Mouse (Mus musculus): ENCODE measurements at regions not wholly inside any gene's neighbourhood (a gene's known extent, or its start where the extent isn't known, plus 50 kb on each side); places are given as distances from the start of the nearest gene placed in this dataset.

- TF ChIP-seq CTCF (IDR thresholded peaks at IDR 0.05; ENCODE audit: low read depth, low read length): no peak
- Histone ChIP-seq H3K4me1 (ENCODE audit: control insufficient read depth, insufficient read depth, low read length) (no peaks in the 10 kb centered on the region), H3K9ac (ENCODE audit: low read depth, poor library complexity, severe bottlenecking) (no peak overlapping the region), H3K27me3 (ENCODE audit: control insufficient read depth, insufficient read depth, low read length, poor library complexity, severe bottlenecking) (no peaks in the 10 kb centered on the region), H3K27ac (ENCODE audit: insufficient read depth, low read length) (no peak overlapping the region), H3K36me3 (ENCODE audit: control insufficient read depth, insufficient read depth, low read length, poor library complexity, severe bottlenecking) (no peaks in the 10 kb centered on the region), H3K4me3 (ENCODE audit: low read depth, low read length) (no peak overlapping the region), H3K9me3 (replicated peaks; ENCODE audit: control insufficient read depth, insufficient read depth, low read length, poor library complexity, severe bottlenecking) (no peaks in the 10 kb centered on the region)
These were observed 2466.1 kb downstream of the Poteg start for GRCm38 (mm10) chr8:29913576-29913975.

GRCm38 (mm10) chr8:29920486-29920885, 2473.0 kb downstream of the Poteg start:
- TF ChIP-seq POLR2A (IDR thresholded peaks at IDR 0.05; ENCODE audit: insufficient read depth, low read length) (no peak), EP300 (IDR thresholded peaks at IDR 0.05; ENCODE audit: insufficient read depth, low read depth, low read length) (no peak), CTCF (IDR thresholded peaks at IDR 0.05; ENCODE audit: low read depth, low read length) (no peak)
- Histone ChIP-seq H3K4me1 (ENCODE audit: control insufficient read depth, insufficient read depth, low read length) (no peaks in the 10 kb centered on the region), H3K9me3 (replicated peaks; ENCODE audit: control insufficient read depth, insufficient read depth, low read length, poor library complexity, severe bottlenecking) (no peaks in the 10 kb centered on the region), H3K27me3 (ENCODE audit: control insufficient read depth, insufficient read depth, low read length, poor library complexity, severe bottlenecking) (no peaks in the 10 kb centered on the region), H3K4me3 (ENCODE audit: low read depth, low read length) (no peak overlapping the region), H3K36me3 (ENCODE audit: control insufficient read depth, insufficient read depth, low read length, poor library complexity, severe bottlenecking) (no peaks in the 10 kb centered on the region), H3K27ac (ENCODE audit: insufficient read depth, low read length) (no peak overlapping the region), H3K9ac (ENCODE audit: low read depth, poor library complexity, severe bottlenecking) (no peak overlapping the region)

- TF ChIP-seq CTCF (IDR thresholded peaks at IDR 0.05; ENCODE audit: low read depth, low read length) (no peak), POLR2A (IDR thresholded peaks at IDR 0.05; ENCODE audit: insufficient read depth, low read length) (no peak), EP300 (IDR thresholded peaks at IDR 0.05; ENCODE audit: insufficient read depth, low read depth, low read length) (no peak)
- Histone ChIP-seq H3K9ac (ENCODE audit: low read depth, poor library complexity, severe bottlenecking) (no peak overlapping the region), H3K27ac (ENCODE audit: insufficient read depth, low read length) (no peak overlapping the region), H3K4me3 (ENCODE audit: low read depth, low read length) (no peak overlapping the region), H3K36me3 (ENCODE audit: control insufficient read depth, insufficient read depth, low read length, poor library complexity, severe bottlenecking) (no peaks in the 10 kb centered on the region), H3K9me3 (replicated peaks; ENCODE audit: control insufficient read depth, insufficient read depth, low read length, poor library complexity, severe bottlenecking) (no peaks in the 10 kb centered on the region), H3K27me3 (ENCODE audit: control insufficient read depth, insufficient read depth, low read length, poor library complexity, severe bottlenecking) (no peaks in the 10 kb centered on the region), H3K4me1 (ENCODE audit: control insufficient read depth, insufficient read depth, low read length) (no peaks in the 10 kb centered on the region)
These were observed 2480.8 kb downstream of the Poteg start for GRCm38 (mm10) chr8:29928257-29928656.

- H3K36me3 ChIP-seq (ENCODE audit: control insufficient read depth, insufficient read depth, low read length, poor library complexity, severe bottlenecking): no peaks in the 10 kb centered on the region
- no peak overlapping the region for H3K9ac ChIP-seq (ENCODE audit: low read depth, poor library complexity, severe bottlenecking)
- H3K27ac ChIP-seq (ENCODE audit: insufficient read depth, low read length): no peak overlapping the region
- no peaks in the 10 kb centered on the region for H3K9me3 ChIP-seq (replicated peaks; ENCODE audit: control insufficient read depth, insufficient read depth, low read length, poor library complexity, severe bottlenecking)
- H3K4me3 ChIP-seq (ENCODE audit: low read depth, low read length): no peak overlapping the region
- no peak for TF ChIP-seq POLR2A (IDR thresholded peaks at IDR 0.05; ENCODE audit: insufficient read depth, low read length)
- no peak for TF ChIP-seq CTCF (IDR thresholded peaks at IDR 0.05; ENCODE audit: low read depth, low read length)
- TF ChIP-seq EP300 (IDR thresholded peaks at IDR 0.05; ENCODE audit: insufficient read depth, low read depth, low read length): no peak
- no peaks in the 10 kb centered on the region for H3K27me3 ChIP-seq (ENCODE audit: control insufficient read depth, insufficient read depth, low read length, poor library complexity, severe bottlenecking)
- H3K4me1 ChIP-seq (ENCODE audit: control insufficient read depth, insufficient read depth, low read length): no peaks in the 10 kb centered on the region
These were observed 2513.9 kb downstream of the Poteg start for GRCm38 (mm10) chr8:29961322-29961721.

- H3K27me3 ChIP-seq (ENCODE audit: control insufficient read depth, insufficient read depth, low read length, poor library complexity, severe bottlenecking): 0 out of 2 replicates have a peak, but pooled peaks cover 2% of the 10 kb centered on the region
- TF ChIP-seq EP300 (IDR thresholded peaks at IDR 0.05; ENCODE audit: insufficient read depth, low read depth, low read length) (0 out of 2 replicates have a peak, but pooled peaks have one; percentile 44), POLR2A (IDR thresholded peaks at IDR 0.05; ENCODE audit: insufficient read depth, low read length) (no peak), CTCF (IDR thresholded peaks at IDR 0.05; ENCODE audit: low read depth, low read length) (no peak)
- no peaks in the 10 kb centered on the region for H3K9me3 ChIP-seq (replicated peaks; ENCODE audit: control insufficient read depth, insufficient read depth, low read length, poor library complexity, severe bottlenecking)
- no peak overlapping the region for H3K27ac ChIP-seq (ENCODE audit: insufficient read depth, low read length)
- H3K36me3 ChIP-seq (ENCODE audit: control insufficient read depth, insufficient read depth, low read length, poor library complexity, severe bottlenecking): no peaks in the 10 kb centered on the region
- H3K9ac ChIP-seq (ENCODE audit: low read depth, poor library complexity, severe bottlenecking): no peak overlapping the region
- no peaks in the 10 kb centered on the region for H3K4me1 ChIP-seq (ENCODE audit: control insufficient read depth, insufficient read depth, low read length)
- H3K4me3 ChIP-seq (ENCODE audit: low read depth, low read length): no peak overlapping the region
These were observed 2529.3 kb downstream of the Poteg start for GRCm38 (mm10) chr8:29976651-29977350.

GRCm38 (mm10) chr8:29978585-29979505, 2531.4 kb downstream of the Poteg start:
- Histone ChIP-seq H3K9me3 (replicated peaks; ENCODE audit: control insufficient read depth, insufficient read depth, low read length, poor library complexity, severe bottlenecking) (no peaks in the 10 kb centered on the region), H3K4me1 (ENCODE audit: control insufficient read depth, insufficient read depth, low read length) (no peaks in the 10 kb centered on the region), H3K36me3 (ENCODE audit: control insufficient read depth, insufficient read depth, low read length, poor library complexity, severe bottlenecking) (no peaks in the 10 kb centered on the region), H3K4me3 (ENCODE audit: low read depth, low read length) (no peak overlapping the region), H3K27me3 (ENCODE audit: control insufficient read depth, insufficient read depth, low read length, poor library complexity, severe bottlenecking) (0 out of 2 replicates have a peak, but pooled peaks cover 2% of the 10 kb centered on the region), H3K27ac (ENCODE audit: insufficient read depth, low read length) (no peak overlapping the region), H3K9ac (ENCODE audit: low read depth, poor library complexity, severe bottlenecking) (no peak overlapping the region)
- TF ChIP-seq CTCF (IDR thresholded peaks at IDR 0.05; ENCODE audit: low read depth, low read length) (no peak), POLR2A (IDR thresholded peaks at IDR 0.05; ENCODE audit: insufficient read depth, low read length) (no peak), EP300 (IDR thresholded peaks at IDR 0.05; ENCODE audit: insufficient read depth, low read depth, low read length) (no peak)

Measured in ES-Bruce4 (cell line).